Mouse (Mus musculus) megakaryocyte, embryonic 14.5 days (primary cell): Measurements from ENCODE around the gene Rpap3.

Experiments
- FLI1 ChIP-seq: IDR thresholded peaks from 2 replicates; pipeline ENCODE4 v1.6.1; 2012; ENCODE audit warnings: low read length, inconsistent platforms, mixed read lengths
- GATA1 ChIP-seq: IDR thresholded peaks from 3 replicates; pipeline ENCODE4 v1.6.1; 2012; ENCODE audit warnings: mixed read lengths, low read length, inconsistent platforms, borderline replicate concordance

DNA sequence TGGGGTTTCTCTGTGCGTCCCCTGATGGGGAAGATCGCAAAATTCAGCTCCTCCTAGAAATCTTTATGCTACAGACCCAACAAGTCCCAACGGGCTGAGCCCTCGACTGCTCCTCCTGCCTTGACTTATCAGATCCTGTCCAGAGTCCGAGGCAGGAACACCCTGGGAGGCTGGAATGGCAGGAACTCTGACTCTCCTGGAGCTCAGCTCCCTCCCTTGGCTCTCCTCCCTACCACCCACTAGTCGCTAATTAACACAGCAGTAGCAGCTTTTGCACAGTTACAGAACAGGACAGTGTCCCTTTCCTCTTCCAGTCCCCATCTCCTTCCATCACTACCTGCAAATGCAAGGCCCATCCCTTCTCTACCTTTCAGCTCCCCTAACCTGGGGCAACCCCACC is 24.7 kb upstream of the Rpap3 start:
- TF ChIP-seq GATA1, result no peak
- TF ChIP-seq FLI1, result no peak
